Mouse (Mus musculus) right cerebral cortex, adult 18-20 months (tissue): Measurements from ENCODE around the gene Gm32717.
"Not testable (repeated sequence)": the region's sequence is repeated elsewhere in the genome, so short reads cannot be mapped to it uniquely, and the experiment has no call there.

Experiments
- DNase-seq: peaks from one replicate; pipeline ENCODE4 v3.0.0; 2022; ENCODE audit warnings: mixed read lengths

Gm32717 gene

DNA sequence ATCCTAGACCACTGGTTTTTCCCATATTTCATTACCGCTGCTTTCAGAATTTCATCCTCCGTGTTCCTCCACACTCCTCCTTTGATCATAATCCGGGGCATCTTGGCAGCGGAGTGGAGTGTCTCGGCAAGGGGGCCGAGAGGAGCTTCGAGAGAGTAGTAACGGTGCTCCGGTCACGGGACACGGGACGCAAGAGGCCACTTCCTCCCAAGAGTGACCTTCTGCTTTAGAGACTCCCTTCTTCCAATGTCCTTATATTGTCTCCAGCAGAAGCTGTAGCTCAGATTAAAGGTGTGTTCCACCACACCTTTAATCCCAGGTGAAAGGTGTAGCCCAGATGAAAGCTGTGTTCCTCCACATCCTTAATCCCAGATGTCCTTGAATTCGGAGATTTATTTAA is at the start of gene Gm32717:
Gm32717 (minus strand) TSS at position 101 of the 400 bp plus-strand sequence.
- not testable (repeated sequence) for DNase-seq

- not testable (repeated sequence) for DNase-seq
Measured at GRCm38 (mm10) chr10:118283016-118283415, 42.4 kb upstream of the Gm32717 start.

DNA sequence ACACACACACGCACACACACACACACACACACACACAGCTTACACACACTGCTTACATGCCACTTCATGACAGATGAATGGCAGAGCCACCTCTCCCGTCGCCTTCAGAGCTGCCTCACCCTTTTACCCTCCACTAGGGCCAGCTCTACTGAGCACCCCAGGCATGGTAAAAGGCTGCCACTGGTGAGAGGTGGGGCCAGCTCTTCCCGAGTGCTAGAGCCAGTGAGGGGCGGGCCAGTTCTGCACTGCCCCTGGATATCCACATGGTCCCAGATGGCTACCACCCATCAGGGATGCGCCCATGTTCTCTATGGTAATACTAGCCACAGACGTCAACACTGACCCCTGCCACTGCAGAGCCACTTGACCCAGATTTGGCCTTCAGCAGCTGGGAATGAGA is 42.0 kb upstream of the Gm32717 start:
- DNase-seq = not testable (repeated sequence)

GRCm38 (mm10) chr10:118278069-118278468 is 37.5 kb upstream of the Gm32717 start:
- DNase-seq = not testable (repeated sequence)

DNA sequence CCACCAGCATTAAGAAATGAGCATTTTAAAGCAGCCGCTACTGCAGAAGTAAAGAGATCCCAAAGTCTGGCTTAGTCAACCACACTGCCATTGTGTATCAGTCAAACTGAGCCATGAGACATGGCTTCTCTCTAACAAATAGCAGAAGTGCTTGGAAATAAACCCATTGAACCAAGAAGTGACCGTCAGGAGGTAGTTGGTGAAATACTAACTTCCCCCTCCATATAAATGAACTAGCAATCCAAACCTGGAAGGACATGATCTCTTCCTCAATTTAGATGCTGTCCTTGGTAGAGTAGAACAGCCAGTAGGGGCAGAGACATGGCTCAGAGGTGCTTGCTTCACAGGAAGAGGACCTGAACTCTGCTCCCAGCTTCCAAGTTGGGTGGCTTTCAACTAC is 30.8 kb upstream of the Gm32717 start:
- DNase-seq = not testable (repeated sequence)

- DNase-seq = not testable (repeated sequence)
Measured at GRCm38 (mm10) chr10:118268812-118269211, 28.2 kb upstream of the Gm32717 start.

DNA sequence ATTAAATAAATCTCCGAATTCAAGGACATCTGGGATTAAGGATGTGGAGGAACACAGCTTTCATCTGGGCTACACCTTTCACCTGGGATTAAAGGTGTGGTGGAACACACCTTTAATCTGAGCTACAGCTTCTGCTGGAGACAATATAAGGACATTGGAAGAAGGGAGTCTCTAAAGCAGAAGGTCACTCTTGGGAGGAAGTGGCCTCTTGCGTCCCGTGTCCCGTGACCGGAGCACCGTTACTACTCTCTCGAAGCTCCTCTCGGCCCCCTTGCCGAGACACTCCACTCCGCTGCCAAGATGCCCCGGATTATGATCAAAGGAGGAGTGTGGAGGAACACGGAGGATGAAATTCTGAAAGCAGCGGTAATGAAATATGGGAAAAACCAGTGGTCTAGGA is 17.8 kb upstream of the Gm32717 start, which contains the start of gene Gm32802:
Gm32802 (plus strand) TSS at position 301 of the 400 bp plus-strand sequence.
- DNase-seq = not testable (repeated sequence)

- peak; percentile 12 for DNase-seq
Measured at GRCm38 (mm10) chr10:118250852-118251295, 10.3 kb upstream of the Gm32717 start.

- DNase-seq = peak; percentile 24
Measured at GRCm38 (mm10) chr10:118249006-118249595, 8.5 kb upstream of the Gm32717 start.

DNA sequence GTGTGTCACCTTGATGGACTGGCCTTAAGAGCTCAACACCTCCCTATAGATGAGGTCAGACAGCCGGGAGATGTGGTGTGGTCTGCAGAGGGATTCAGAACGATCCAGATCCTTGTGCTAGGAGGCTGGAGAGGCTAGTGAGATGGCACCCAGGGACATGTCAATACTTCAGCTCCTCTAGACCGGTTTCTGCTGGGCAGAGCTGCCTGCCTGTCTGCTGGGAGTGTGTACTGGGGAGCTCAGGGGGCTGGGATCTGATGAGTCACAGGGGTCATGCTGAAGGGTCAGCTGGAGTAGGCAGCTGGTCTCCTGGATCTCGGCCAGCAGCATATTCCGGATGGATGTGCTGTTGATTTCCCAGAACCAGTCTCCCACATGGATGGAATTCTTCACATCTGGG is 8.0 kb downstream of the Gm32717 start:
- not testable (repeated sequence) for DNase-seq

DNA sequence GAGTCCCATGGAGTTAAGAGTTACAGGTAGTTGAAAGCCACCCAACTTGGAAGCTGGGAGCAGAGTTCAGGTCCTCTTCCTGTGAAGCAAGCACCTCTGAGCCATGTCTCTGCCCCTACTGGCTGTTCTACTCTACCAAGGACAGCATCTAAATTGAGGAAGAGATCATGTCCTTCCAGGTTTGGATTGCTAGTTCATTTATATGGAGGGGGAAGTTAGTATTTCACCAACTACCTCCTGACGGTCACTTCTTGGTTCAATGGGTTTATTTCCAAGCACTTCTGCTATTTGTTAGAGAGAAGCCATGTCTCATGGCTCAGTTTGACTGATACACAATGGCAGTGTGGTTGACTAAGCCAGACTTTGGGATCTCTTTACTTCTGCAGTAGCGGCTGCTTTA is 13.0 kb downstream of the Gm32717 start:
- not testable (repeated sequence) for DNase-seq

DNA sequence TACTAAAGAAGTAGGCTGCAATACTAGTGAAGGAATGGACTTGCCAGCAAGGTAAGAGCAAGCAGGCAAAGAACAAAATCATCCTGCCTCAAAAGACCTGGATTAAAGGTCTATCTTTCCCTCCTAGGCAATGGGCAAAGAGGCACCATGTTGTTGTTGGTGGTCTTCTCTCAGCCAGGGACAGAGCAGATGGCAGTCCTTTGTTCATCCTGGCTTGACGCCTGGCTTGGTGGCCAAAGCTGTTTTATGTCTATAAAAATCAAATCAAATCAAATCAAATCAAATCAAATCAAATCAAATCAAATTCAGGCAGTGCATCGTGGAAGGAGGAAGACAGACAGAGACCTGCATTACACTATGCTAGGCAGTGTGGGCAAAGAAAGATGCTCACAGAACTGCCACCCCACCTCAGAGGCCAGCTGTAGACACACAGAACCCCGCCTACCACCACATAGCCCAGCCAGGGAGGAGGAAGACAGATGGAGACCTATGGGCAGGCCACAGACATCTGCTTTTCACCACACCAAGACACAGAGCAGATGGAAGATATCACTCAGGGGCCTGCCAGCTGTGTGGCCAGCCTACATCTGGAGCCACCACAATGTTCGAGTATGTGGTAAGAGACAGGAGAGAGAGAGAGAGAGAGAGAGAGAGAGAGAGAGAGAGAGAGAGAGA is 24.7 kb downstream of the Gm32717 start:
- not testable (repeated sequence) for DNase-seq

DNA sequence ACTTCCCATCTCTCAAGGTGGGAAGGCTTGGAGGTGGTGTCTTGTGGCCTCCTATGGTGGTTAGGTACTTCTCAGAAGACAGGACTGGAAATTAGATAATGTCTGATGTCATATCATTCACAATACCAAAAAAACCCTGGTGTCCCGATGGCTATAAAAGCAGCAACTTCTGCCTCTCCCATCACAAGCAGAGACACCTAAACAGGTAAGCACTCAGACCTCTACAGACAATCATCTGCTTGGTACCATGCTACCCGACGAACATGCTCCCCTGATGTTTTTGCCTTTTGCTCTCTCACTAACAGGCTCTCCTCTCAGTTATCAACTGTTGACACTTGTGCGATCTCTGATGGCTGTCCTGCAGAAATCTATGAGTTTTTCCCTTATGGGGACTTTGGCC is 35.9 kb downstream of the Gm32717 start, which contains the start of gene Il22:
Il22 (plus strand) TSS at position 301 of the 400 bp plus-strand sequence.
- no peak for DNase-seq

- DNase-seq = not testable (repeated sequence)
Measured at GRCm38 (mm10) chr10:118195150-118195549, 45.4 kb downstream of the Gm32717 start.
